Mouse (Mus musculus) myocyte (in vitro differentiated cells): ENCODE results near the gene Vasn.

Experiments used
- E2F4 ChIP-seq: IDR thresholded peaks from one replicate; pipeline ENCODE4 v1.6.1; 2011; ENCODE audit warnings: mild to moderate bottlenecking, control low read depth, moderate library complexity; ENCODE audit not compliant: insufficient read depth
- MYOD1 ChIP-seq, 3 experiments: IDR thresholded peaks; one replicate each; pipeline ENCODE4 v1.6.1; 2011; ENCODE audit warnings: control low read depth in 2 of 3, low read depth in 2 of 3, mild to moderate bottlenecking in 2 of 3, moderate library complexity in 1 of 3; ENCODE audit not compliant: insufficient read length in 2 of 3, control insufficient read depth in 1 of 3
- POLR2A ChIP-seq: IDR thresholded peaks from one replicate; pipeline ENCODE4 v1.6.1; 2011; ENCODE audit warnings: low read depth, mild to moderate bottlenecking, control low read depth, moderate library complexity; ENCODE audit not compliant: insufficient read length
- POLR2AphosphoS2 ChIP-seq: IDR thresholded peaks from one replicate; pipeline ENCODE4 v1.6.1; 2011; ENCODE audit warnings: low read depth, control low read depth; ENCODE audit not compliant: insufficient read length
- SRF ChIP-seq: IDR thresholded peaks from one replicate; pipeline ENCODE4 v1.6.1; 2011; ENCODE audit warnings: low read depth; ENCODE audit not compliant: control insufficient read depth, insufficient read length
- TCF12 ChIP-seq: IDR thresholded peaks from one replicate; pipeline ENCODE4 v1.6.1; 2011; ENCODE audit warnings: mild to moderate bottlenecking, control low read depth; ENCODE audit not compliant: poor library complexity, insufficient read depth, severe bottlenecking
- TCF3 ChIP-seq: IDR thresholded peaks from one replicate; pipeline ENCODE4 v1.6.1; 2011; ENCODE audit warnings: low read depth, control low read depth; ENCODE audit not compliant: insufficient read length
- USF1 ChIP-seq: IDR thresholded peaks from one replicate; pipeline ENCODE4 v1.6.1; 2011; ENCODE audit warnings: low read depth, mild to moderate bottlenecking, control low read depth, moderate library complexity

DNA sequence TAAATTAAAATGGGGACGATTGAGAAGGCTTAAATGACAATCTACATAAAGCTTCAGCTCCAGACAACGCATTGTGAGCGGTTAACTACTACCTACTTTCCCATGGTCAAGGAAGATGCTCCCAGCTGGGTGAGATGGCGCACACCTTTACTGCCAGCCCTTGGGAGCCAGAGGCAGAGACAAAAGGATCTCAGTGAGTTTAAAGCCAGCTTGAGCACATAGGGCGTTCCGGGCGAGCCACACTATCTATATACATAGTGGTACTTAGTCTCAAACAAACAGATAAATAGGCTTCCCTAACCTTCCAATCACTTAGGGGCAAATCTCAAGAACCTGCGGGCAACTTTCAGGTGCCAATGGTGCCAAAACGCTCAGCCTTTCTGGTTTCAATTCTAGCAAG lies 15.7 kb upstream of the Vasn start:
- TF ChIP-seq E2F4 = no peak
- no peak for TF ChIP-seq POLR2A
- no peak for TF ChIP-seq MYOD1 (IDR thresholded peaks at IDR 0.05; ENCODE audit: control insufficient read depth in 1 of 3, insufficient read length in 2 of 3, low read depth in 2 of 3)
- TF ChIP-seq POLR2AphosphoS2 = no peak
- no peak for TF ChIP-seq USF1
- no peak for TF ChIP-seq TCF12
- TF ChIP-seq TCF3 = no peak
- TF ChIP-seq SRF = no peak
